Mouse (Mus musculus) embryonic facial prominence, embryonic 14.5 days (tissue): ENCODE measurements around the gene Sh3bgr. TPM values are rescaled to one million over a fixed set of nuclear protein-coding genes. Genes with fewer than 3 reads are reported as not detected.

Experiments
- ATAC-seq: fragments of 200-750 bp; cut with Nextera tagmentation; 2 replicates; pipeline ENCODE4 v1.8.0; 2017; ENCODE audit warnings: low read depth, moderate number of reproducible peaks, moderate TSS enrichment
- DNase-seq: peaks from one replicate; pipeline ENCODE4 v3.0.0-alpha.2; 2015; ENCODE audit warnings: low spot score
- H3K27ac ChIP-seq: fragments of 300-500 bp; sonication (generic); replicated peaks from 2 replicates; pipeline ENCODE4 v1.5.1; 2014; ENCODE audit warnings: low read depth, mild to moderate bottlenecking, low read length, moderate library complexity
- H3K27me3 ChIP-seq: fragments of 300-500 bp; sonication (generic); replicated peaks from 2 replicates; pipeline ENCODE4 v1.6.1; 2014; ENCODE audit warnings: low read length; ENCODE audit not compliant: control insufficient read depth, insufficient read depth
- H3K36me3 ChIP-seq: fragments of 300-500 bp; sonication (generic); 2 replicates; pipeline ENCODE4 v1.6.1; 2014; ENCODE audit warnings: low read length, mixed read lengths; ENCODE audit not compliant: control insufficient read depth, insufficient read depth
- H3K4me1 ChIP-seq: fragments of 300-500 bp; sonication (generic); 2 replicates; pipeline ENCODE4 v1.6.1; 2014; ENCODE audit warnings: antibody characterized with exemption, low read length; ENCODE audit not compliant: control insufficient read depth, insufficient read depth
- H3K4me2 ChIP-seq: fragments of 300-500 bp; sonication (generic); 2 replicates; pipeline ENCODE4 v1.6.1; 2014; ENCODE audit warnings: low read depth, mild to moderate bottlenecking, low read length, moderate library complexity, mixed read lengths
- H3K4me3 ChIP-seq: fragments of 300-500 bp; sonication (generic); 2 replicates; pipeline ENCODE4 v1.5.1; 2014; ENCODE audit warnings: low read depth, mild to moderate bottlenecking, low read length
- H3K9ac ChIP-seq: fragments of 300-500 bp; sonication (generic); 2 replicates; pipeline ENCODE4 v1.6.1; 2014; ENCODE audit warnings: low read depth, mild to moderate bottlenecking, low read length, moderate library complexity, mixed read lengths
- H3K9me3 ChIP-seq: fragments of 300-500 bp; sonication (generic); 2 replicates; pipeline ENCODE4 v1.6.1; 2016; ENCODE audit warnings: low read length; ENCODE audit not compliant: control insufficient read depth
- WGBS: fragments of 180-500 bp; shearing (Covaris S2); extraction: QIAGEN DNeasy Blood & Tissue Kit; methylation state at CpG from one replicate; pipeline ENCODE4 v1.1.7; 2014; 5-methylcytosine and 5-hydroxymethylcytosine counted together
- polyA plus RNA-seq: library from polyadenylated mRNA; unstranded; fragments of >200 nt; fragmentation: Nextera tagmentation; extraction: Ambion mirVana; gene quantifications from 2 replicates; pipeline ENCODE4 v1.2.1, GENCODE M21; 2014

Gene Sh3bgr
- polyA plus RNA-seq, 1 experiment from 2014 or later: 40.9 TPM

DNA sequence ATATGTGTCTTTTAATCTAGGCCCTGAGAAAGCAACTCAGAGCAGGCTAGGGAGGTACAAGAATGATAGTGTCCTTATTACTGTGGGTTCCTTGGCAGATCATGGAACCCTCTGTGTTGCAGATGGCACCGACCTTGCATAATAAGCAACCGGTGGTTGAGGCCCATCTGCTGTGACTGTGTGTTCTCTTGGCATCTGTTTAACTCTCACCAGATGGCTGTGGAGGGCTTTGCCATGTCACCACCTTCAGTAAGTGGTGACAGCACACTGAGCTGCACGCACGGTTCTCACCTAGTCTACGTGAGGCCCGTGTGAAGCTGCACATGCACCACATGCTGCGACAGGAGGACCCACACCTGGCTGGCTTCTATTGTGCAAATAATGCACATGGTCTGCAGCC, 49.4 kb downstream of the Sh3bgr start:
- H3K27me3 ChIP-seq: no peaks in the 10 kb centered on the region
- peak; percentile 26 for DNase-seq
- no peak overlapping the region for H3K4me2 ChIP-seq
- H3K9ac ChIP-seq: no peak overlapping the region
- H3K4me1 ChIP-seq: no peaks in the 10 kb centered on the region
- H3K4me3 ChIP-seq: no peak overlapping the region
- ATAC-seq: 0 out of 2 replicates have a peak, but pooled peaks have one; percentile 26
- 0 out of 2 replicates have a peak, but pooled peaks cover 3% of the 10 kb centered on the region for H3K9me3 ChIP-seq
- H3K27ac ChIP-seq: no peak overlapping the region
- WGBS: 89% methylated on average over 7 of the region's 7 CpGs
- H3K36me3 ChIP-seq: no peaks in the 10 kb centered on the region

DNA sequence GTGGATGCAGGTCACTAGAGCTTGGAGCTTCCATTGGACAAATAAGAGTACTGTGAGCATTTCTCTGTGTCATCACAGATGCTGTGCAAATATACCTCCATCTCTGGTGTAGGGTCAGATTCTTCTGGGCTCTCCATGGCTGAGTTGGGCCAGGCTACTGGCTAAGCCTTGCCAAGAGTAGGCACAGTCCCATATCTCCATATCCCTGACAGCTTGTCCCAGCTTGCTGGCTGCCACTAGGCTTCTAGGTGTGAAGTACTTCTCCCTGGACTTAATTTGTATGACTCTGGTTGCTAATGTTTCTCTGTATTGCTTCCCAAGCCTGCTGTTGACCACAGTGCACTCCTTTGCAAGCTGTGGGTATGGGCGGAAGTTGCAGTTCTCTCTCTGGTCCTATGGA, 51.9 kb downstream of the Sh3bgr start:
- H3K4me1 ChIP-seq: no peaks in the 10 kb centered on the region
- ATAC-seq (no peak), DNase-seq (no peak)
- no peak overlapping the region for H3K4me3 ChIP-seq
- no peak overlapping the region for H3K27ac ChIP-seq
- 0 out of 2 replicates have a peak, but pooled peaks cover 3% of the 10 kb centered on the region for H3K9me3 ChIP-seq
- no peaks in the 10 kb centered on the region for H3K27me3 ChIP-seq
- WGBS: 81% methylated on average over 1 of the region's 1 CpGs
- H3K9ac ChIP-seq: no peak overlapping the region
- H3K36me3 ChIP-seq: no peaks in the 10 kb centered on the region
- H3K4me2 ChIP-seq: no peak overlapping the region

DNA sequence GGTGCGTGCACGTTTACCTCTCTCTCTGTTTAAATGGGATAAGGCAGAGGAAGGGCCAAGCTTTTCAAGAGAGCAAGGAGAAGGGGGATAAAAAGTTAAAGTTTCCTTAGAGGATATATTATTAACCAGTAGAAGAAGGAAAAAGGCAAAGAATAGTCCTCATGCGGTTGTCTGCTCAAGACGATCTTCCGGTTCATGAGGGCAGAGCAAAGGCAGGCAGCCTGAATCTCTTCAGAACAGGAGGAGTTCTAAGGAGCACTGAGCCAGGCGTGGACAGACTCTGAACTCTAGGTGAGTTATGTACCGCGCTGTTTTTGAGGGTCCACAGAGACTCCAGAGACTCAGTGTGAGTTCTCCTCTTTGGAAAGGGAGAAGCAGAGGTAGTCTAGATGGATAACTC, 58.2 kb downstream of the Sh3bgr start:
- no peaks in the 10 kb centered on the region for H3K9me3 ChIP-seq
- no peak for ATAC-seq
- WGBS: 87% methylated on average over 8 of the region's 8 CpGs

DNA sequence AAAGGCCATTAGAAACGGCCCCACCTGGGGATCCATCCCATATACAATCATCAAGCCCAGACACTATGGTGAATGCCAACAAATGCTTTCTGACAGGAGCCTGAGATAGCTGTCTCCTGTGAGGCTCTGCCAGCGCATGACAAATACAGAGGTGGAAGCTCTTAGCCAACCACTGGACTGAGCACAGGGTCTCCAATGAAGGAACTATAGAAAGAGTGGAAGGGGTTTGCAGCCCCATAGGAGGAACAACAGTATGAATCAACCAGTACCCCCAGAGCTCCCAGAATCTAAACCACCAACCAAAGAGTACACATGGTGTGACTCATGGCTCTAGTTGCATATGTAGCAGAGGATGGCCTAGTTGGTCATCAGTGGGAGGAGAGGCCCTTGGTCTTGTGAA, 71.5 kb downstream of the Sh3bgr start:
- WGBS: 89% methylated on average over 2 of the region's 2 CpGs
- H3K27ac ChIP-seq: no peak overlapping the region

More for the DNA sequence above, 58.2 kb downstream of the Sh3bgr start:
- H3K4me2 ChIP-seq: no peak overlapping the region
- no peak overlapping the region for H3K4me3 ChIP-seq
- no peak overlapping the region for H3K9ac ChIP-seq
- H3K36me3 ChIP-seq: no peaks in the 10 kb centered on the region
- DNase-seq: no peak
- H3K27ac ChIP-seq: no peak overlapping the region
- H3K27me3 ChIP-seq: no peaks in the 10 kb centered on the region
- H3K4me1 ChIP-seq: no peaks in the 10 kb centered on the region

DNA sequence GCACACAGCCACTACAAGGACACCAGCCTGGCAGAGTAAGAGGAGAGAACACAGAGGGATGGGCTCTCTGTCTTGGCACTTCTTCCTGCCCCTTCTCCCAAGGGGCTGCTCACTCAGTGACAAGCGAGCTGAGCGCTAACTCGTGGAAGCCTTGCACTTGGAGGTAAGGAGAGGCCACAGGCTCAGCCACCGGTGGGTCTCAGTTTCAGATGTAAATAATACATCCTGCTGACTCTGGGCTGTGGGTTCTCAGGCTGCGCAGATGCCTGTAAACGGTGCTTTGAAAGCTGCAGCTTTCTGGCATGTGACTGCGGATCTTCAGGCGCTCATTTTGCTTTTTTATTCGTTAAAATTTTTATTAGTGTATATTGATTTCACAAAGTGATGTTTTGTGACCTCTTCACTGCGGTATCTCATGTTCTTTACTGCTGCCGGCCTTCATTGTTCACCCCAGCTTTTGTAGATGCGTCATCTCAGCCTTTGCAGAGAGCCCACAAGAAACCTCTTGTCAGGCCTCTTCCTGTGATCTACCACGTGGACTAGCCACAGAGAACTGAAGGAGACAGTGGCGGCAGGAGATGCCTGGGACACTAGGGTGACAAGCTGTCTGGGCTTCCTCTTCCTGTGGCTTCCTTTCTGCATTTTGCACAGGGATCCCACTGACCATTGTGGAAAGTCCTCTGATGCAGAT, 72.8 kb downstream of the Sh3bgr start:
- no peaks in the 10 kb centered on the region for H3K27me3 ChIP-seq
- H3K27ac ChIP-seq: no peak overlapping the region
- no peaks in the 10 kb centered on the region for H3K4me1 ChIP-seq
- ATAC-seq (no peak), DNase-seq (peak; percentile 6)
- 47% methylated on average over 14 of the region's 14 CpGs for WGBS
- H3K4me2 ChIP-seq: no peak overlapping the region
- no peaks in the 10 kb centered on the region for H3K9me3 ChIP-seq
- no peaks in the 10 kb centered on the region for H3K36me3 ChIP-seq
- no peak overlapping the region for H3K9ac ChIP-seq
- H3K4me3 ChIP-seq: no peak overlapping the region

More for the DNA sequence above, 71.5 kb downstream of the Sh3bgr start:
- Histone ChIP-seq H3K4me1 (no peaks in the 10 kb centered on the region), H3K4me3 (no peak overlapping the region), H3K36me3 (no peaks in the 10 kb centered on the region), H3K4me2 (no peak overlapping the region), H3K9ac (no peak overlapping the region), H3K9me3 (no peaks in the 10 kb centered on the region), H3K27me3 (no peaks in the 10 kb centered on the region)
- DNase-seq (no peak), ATAC-seq (no peak)

DNA sequence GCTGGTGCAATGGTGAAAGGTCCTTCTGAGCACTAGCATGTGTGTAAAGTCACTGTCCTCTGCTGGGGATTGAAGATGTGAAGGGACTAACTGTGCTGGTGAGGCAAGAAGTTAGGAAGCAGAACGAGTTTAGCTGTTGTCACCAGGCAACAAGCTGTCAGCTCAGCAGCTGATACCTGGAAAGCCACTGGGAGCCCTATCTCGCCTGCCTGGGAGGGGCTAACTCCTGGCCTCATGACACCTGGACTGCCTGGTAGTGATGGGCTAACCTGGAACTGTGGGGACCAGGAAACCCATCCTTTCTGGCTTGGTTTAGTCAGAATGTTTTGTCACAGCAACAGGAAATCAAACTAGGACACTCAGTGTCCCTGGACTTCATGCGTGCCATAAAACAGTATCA, 76.3 kb downstream of the Sh3bgr start:
- Histone ChIP-seq H3K9me3 (no peaks in the 10 kb centered on the region), H3K4me3 (no peak overlapping the region), H3K36me3 (no peaks in the 10 kb centered on the region), H3K4me2 (no peak overlapping the region), H3K4me1 (no peaks in the 10 kb centered on the region), H3K27me3 (peaks cover 23% of the 10 kb centered on the region), H3K27ac (no peak overlapping the region), H3K9ac (no peak overlapping the region)
- ATAC-seq (no peak), DNase-seq (no peak)
- WGBS: 66% methylated on average over 3 of the region's 3 CpGs

Other genes starting within 250 kb of the Sh3bgr start
- 79.2 and 79.3 TPM in 2 replicates for gene Psmg1, start 209.5 kb upstream of the Sh3bgr start, polyA plus RNA-seq
- 107 and 108 TPM in 2 replicates for gene Brwd1, start 117.9 kb upstream of the Sh3bgr start, polyA plus RNA-seq
- 528 and 592 TPM in 2 replicates for gene Hmgn1, start 72.7 kb upstream of the Sh3bgr start, polyA plus RNA-seq
- gene Wrb, start 55.0 kb upstream of the Sh3bgr start, polyA plus RNA-seq: 61.3 and 63.0 TPM in 2 replicates
- gene Lca5l, start 8.2 kb upstream of the Sh3bgr start, polyA plus RNA-seq: 1.8 and 2.1 TPM in 2 replicates
- gene B3galt5, start 35.4 kb downstream of the Sh3bgr start, polyA plus RNA-seq: 0.45 and 1.2 TPM in 2 replicates
- gene Itgb2l, start 243.2 kb downstream of the Sh3bgr start, polyA plus RNA-seq: 0.10 TPM in 1 of 2 replicates, not detected in the other